Mouse (Mus musculus) limb, embryonic 14.5 days (tissue): ENCODE results near the gene Wdr46. TPM values are rescaled to one million over a fixed set of nuclear protein-coding genes. Genes with fewer than 3 reads are reported as not detected.
A peak's percentile ranks its signal among the peaks of the same experiment; 100 is the strongest.

ENCODE experiments used
- ATAC-seq: fragments of 200-750 bp; cut with Nextera tagmentation; 2 replicates; pipeline ENCODE4 v1.8.0; 2017; ENCODE audit warnings: low read depth, moderate number of reproducible peaks, moderate TSS enrichment; ENCODE audit not compliant: low FRiP score
- DNase-seq: peaks from one replicate; pipeline ENCODE4 v3.0.0-alpha.2; 2015; ENCODE audit warnings: low spot score
- H3K27ac ChIP-seq: fragments of 300-500 bp; sonication (generic); replicated peaks from 2 replicates; pipeline ENCODE4 v1.5.1; 2014; ENCODE audit warnings: low read depth, mild to moderate bottlenecking, low read length, moderate library complexity, mixed read lengths
- H3K27me3 ChIP-seq: fragments of 300-500 bp; sonication (generic); 2 replicates; pipeline ENCODE4 v1.6.1; 2014; ENCODE audit warnings: low read length, mixed read lengths; ENCODE audit not compliant: control insufficient read depth, insufficient read depth
- H3K36me3 ChIP-seq: fragments of 300-500 bp; sonication (generic); 2 replicates; pipeline ENCODE4 v1.6.1; 2014; ENCODE audit warnings: mild to moderate bottlenecking, low read length, moderate library complexity, mixed read lengths; ENCODE audit not compliant: control insufficient read depth, insufficient read depth
- H3K4me1 ChIP-seq: fragments of 300-500 bp; sonication (generic); 2 replicates; pipeline ENCODE4 v1.6.1; 2014; ENCODE audit warnings: antibody characterized with exemption, low read length, mixed read lengths; ENCODE audit not compliant: control insufficient read depth, insufficient read depth
- H3K4me2 ChIP-seq: fragments of 300-500 bp; sonication (generic); replicated peaks from 2 replicates; pipeline ENCODE4 v1.6.1; 2014; ENCODE audit warnings: low read depth, mild to moderate bottlenecking, low read length, moderate library complexity; ENCODE audit not compliant: severe bottlenecking
- H3K4me3 ChIP-seq: fragments of 300-500 bp; sonication (generic); replicated peaks from 2 replicates; pipeline ENCODE4 v1.5.1; 2014; ENCODE audit warnings: low read length
- H3K9ac ChIP-seq: fragments of 300-500 bp; sonication (generic); 2 replicates; pipeline ENCODE4 v1.6.1; 2014; ENCODE audit warnings: mild to moderate bottlenecking, low read depth, low read length, moderate library complexity; ENCODE audit not compliant: severe bottlenecking
- H3K9me3 ChIP-seq: fragments of 300-500 bp; sonication (generic); 2 replicates; pipeline ENCODE4 v1.6.1; 2016; ENCODE audit warnings: low read length; ENCODE audit not compliant: control insufficient read depth
- POLR2A ChIP-seq: fragments of 200-500 bp; IDR thresholded peaks from 2 replicates; pipeline ENCODE4 v1.8.0; 2012; ENCODE audit warnings: inconsistent platforms, mild to moderate bottlenecking, moderate library complexity, borderline replicate concordance; ENCODE audit not compliant: insufficient read depth, insufficient read length; ENCODE audit errors: extremely low read depth
- WGBS: fragments of 180-500 bp; shearing (Covaris S2); extraction: QIAGEN DNeasy Blood & Tissue Kit; methylation state at CpG from one replicate; pipeline ENCODE4 v1.1.7; 2014; 5-methylcytosine and 5-hydroxymethylcytosine counted together
- polyA plus RNA-seq, 2 experiments: library from polyadenylated mRNA; depleted of rRNA in 1 of 2; stranded (reverse) in 1 of 2; unstranded in 1 of 2; fragments of >200 nt; fragmentation: Nextera tagmentation in 1 of 2; extraction: Ambion mirVana in 1 of 2; gene quantifications; 2 replicates each; pipeline versions ENCODE4 v1.2.1 to v1.2.3; 2012 to 2014

The Wdr46 gene
- polyA plus RNA-seq, 2 experiments: 21.6 to 30.9 TPM

DNA sequence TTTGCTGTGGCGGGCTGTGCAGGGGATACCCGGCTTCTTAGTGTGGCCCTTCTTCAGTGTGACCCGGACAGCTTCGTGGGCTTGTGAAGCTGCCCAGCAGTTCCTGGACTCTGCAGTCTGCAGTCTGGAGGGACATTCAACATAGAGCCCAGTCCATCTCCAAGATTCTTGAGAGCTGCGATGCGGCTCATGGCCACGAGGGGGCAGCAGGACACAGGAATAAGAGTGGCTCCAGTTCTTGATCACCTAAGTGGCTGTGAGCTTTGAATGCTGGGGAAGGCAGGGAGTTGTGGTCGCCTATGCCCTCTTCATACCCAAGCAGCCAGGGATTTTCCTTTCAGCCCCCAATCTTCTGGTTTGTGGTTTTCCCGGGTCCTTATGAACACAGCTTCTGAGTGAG, 28.0 kb downstream of the Wdr46 start:
- Histone ChIP-seq H3K9ac (no peak overlapping the region), H3K27me3 (no peaks in the 10 kb centered on the region), H3K4me1 (no peaks in the 10 kb centered on the region), H3K36me3 (peaks cover 16% of the 10 kb centered on the region), H3K4me2 (no peak overlapping the region), H3K9me3 (no peaks in the 10 kb centered on the region), H3K27ac (no peak overlapping the region), H3K4me3 (no peak overlapping the region)
- no peak for TF ChIP-seq POLR2A
- peak; percentile 76 for DNase-seq
- peak; percentile 76 for ATAC-seq
- 3% methylated on average over 9 of the region's 9 CpGs for WGBS

DNA sequence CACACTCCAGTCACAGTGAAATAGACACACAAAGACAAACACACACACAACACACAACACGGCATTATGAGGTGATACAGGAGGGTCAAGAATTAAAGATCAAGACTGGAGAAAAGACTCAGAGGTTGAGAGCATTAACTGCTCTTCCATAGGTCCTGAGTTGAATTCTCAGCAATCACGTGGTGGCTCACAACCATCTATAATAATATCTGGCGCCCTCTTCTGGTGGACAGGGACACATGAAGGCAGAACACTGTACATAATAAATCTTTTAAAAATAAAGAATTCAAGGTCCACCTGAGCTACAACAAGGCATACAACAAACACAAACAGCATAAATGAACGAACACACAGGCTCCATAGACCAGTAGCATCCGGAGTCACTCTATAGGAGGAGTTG, 28.5 kb downstream of the Wdr46 start:
- Histone ChIP-seq H3K4me3 (no peak overlapping the region), H3K4me1 (no peaks in the 10 kb centered on the region), H3K9me3 (no peaks in the 10 kb centered on the region), H3K9ac (no peak overlapping the region), H3K27ac (no peak overlapping the region), H3K27me3 (no peaks in the 10 kb centered on the region), H3K4me2 (no peak overlapping the region), H3K36me3 (peaks cover 14% of the 10 kb centered on the region)
- ATAC-seq (peak; percentile 41; the same call in 1 of the 2 replicates), DNase-seq (no peak)
- TF ChIP-seq POLR2A: no peak
- WGBS: 29% methylated on average over 5 of the region's 5 CpGs

DNA sequence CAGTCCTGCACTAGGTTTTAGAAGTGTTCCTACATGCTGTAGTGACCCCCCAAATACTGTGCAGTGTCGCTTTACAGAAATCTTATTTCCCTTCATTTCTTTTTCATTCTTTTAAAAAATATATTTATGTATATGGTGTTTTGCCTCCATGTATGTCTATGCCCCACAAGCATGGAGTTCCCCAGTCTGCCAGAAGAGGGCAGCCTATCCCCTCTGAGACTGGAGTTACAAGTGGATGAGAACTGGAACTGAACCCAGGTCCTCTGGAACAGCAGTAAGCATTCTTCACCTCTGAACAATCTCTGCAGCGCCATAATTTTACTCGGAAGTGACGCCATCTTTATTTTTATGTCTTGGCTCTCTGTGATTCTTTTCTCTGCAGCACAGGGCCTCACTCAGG, 28.9 kb downstream of the Wdr46 start:
- Histone ChIP-seq H3K27ac (no peak overlapping the region), H3K9me3 (no peaks in the 10 kb centered on the region), H3K27me3 (no peaks in the 10 kb centered on the region), H3K4me2 (no peak overlapping the region), H3K4me3 (no peak overlapping the region), H3K36me3 (peaks cover 13% of the 10 kb centered on the region), H3K4me1 (no peaks in the 10 kb centered on the region), H3K9ac (no peak overlapping the region)
- WGBS: 72% methylated on average over 4 of the region's 4 CpGs
- no peak for TF ChIP-seq POLR2A
- ATAC-seq (no peak), DNase-seq (no peak)

DNA sequence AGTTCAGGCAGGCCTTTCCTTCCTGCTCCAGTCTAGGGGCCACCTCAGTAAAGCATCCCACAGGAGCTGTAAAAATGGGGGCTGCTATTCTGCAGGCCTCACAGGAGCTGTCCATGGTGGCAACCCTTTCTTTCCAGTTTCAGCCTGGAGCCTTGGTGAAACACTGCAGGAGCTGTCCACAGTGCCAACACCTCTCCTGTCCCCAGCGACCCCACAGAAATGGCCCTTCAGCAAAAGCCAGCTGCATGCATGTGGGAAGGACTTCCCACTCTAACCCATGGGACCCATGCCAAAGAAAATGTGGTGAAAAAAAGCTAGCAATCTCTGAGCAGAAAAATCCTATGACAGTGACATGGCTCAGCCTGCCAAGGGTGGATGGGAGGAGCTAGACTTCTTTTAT, 32.2 kb downstream of the Wdr46 start:
- Histone ChIP-seq H3K27ac (no peak overlapping the region), H3K4me2 (no peak overlapping the region), H3K9me3 (no peaks in the 10 kb centered on the region), H3K9ac (no peak overlapping the region), H3K27me3 (peaks cover 2% of the 10 kb centered on the region), H3K36me3 (no peaks in the 10 kb centered on the region), H3K4me1 (no peaks in the 10 kb centered on the region), H3K4me3 (no peak overlapping the region)
- ATAC-seq (no peak), DNase-seq (peak; percentile 76)
- 7% methylated on average over 1 of the region's 1 CpGs for WGBS
- no peak for TF ChIP-seq POLR2A

DNA sequence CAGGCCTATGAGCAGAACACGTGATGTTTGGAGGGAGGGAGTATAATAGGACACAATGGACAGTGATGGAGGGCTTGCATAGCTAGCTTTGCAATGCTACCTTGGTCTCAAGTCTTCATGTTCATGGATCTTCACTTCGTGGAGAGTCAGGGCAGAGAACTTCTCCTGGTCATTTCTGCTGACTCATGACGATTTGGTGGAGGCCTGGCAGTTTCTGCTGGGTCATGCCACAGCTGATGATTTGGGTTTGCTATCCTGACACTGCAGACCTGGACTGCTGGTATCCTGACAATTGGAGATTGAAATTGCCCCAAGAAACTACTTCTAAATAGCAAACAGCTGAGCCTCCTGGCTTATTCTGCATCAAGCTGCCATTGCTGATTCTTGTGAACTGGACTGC, 33.1 kb downstream of the Wdr46 start:
- Histone ChIP-seq H3K36me3 (no peaks in the 10 kb centered on the region), H3K4me3 (no peak overlapping the region), H3K4me2 (no peak overlapping the region), H3K9me3 (no peaks in the 10 kb centered on the region), H3K9ac (no peak overlapping the region), H3K27me3 (peaks cover 11% of the 10 kb centered on the region), H3K4me1 (no peaks in the 10 kb centered on the region), H3K27ac (no peak overlapping the region)
- no peak for DNase-seq
- no peak for ATAC-seq
- 68% methylated on average over 3 of the region's 3 CpGs for WGBS
- TF ChIP-seq POLR2A: no peak
